Mouse (Mus musculus) G1E-ER4 (cell line): ENCODE measurements around the gene Gm9821. TPM values are rescaled to one million over a fixed set of nuclear protein-coding genes. Genes with fewer than 3 reads are reported as not detected.
A peak's percentile ranks its signal among the peaks of the same experiment; 100 is the strongest.

Experiments
- GATA1 ChIP-seq: IDR thresholded peaks from one replicate; pipeline ENCODE4 v1.8.0; 2012; ENCODE audit warnings: low read length, inconsistent platforms
- polyA plus RNA-seq: library from polyadenylated mRNA; stranded (reverse); fragments of >175 nt; gene quantifications from 2 replicates; pipeline ENCODE4 v1.2.3, GENCODE M21; 2012

Gene Gm9821
- polyA plus RNA-seq, 1 experiment = not detected

- no peak for TF ChIP-seq GATA1
Measured at GRCm38 (mm10) chr2:91933471-91933870, 12.0 kb upstream of the Gm9821 start.

- no peak for TF ChIP-seq GATA1
Measured at GRCm38 (mm10) chr2:91934016-91934415, 11.5 kb upstream of the Gm9821 start.

- TF ChIP-seq GATA1 = no peak
Measured at GRCm38 (mm10) chr2:91934826-91935525, 10.5 kb upstream of the Gm9821 start.

DNA sequence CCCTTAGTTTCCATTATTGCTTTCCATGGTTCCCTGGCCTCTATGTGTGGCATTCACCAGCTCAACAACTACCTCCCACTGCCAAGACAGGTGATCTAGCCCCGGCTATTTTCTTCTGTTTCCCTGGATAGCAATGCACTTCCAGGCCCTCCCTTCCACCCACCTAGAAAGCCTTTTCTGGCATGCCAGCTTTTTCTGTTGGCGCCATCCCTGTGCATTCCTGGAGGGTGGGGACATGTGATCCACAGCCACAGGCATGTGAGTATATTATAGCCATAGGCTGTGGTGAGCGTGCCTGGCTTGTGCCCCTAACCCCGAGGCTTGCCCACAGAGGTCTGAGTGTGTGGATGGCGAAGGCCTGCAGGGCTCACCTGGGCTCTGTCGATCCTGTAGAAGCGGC lies 9.3 kb upstream of the Gm9821 start:
- no peak for TF ChIP-seq GATA1

- no peak for TF ChIP-seq GATA1
Measured at GRCm38 (mm10) chr2:91939303-91939935, 6.1 kb upstream of the Gm9821 start.

DNA sequence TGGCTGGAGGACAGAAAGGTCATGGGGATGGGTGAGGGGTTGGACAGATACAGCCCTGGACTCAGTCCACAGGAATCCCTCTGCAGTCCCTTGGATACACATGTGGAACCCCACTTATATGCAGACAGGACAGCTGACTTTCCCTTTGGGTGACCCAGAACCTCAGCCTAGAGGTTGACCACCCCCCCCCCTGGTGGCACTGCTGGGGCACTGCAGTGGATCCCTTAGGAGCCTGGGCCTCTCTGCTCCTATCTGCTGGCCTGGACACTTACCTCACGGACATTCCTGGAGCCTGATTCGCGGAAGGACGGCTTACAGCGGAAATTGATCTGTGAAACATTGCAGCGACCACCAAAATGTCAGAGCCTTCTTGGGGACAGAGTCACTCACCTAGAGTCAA lies 3.1 kb upstream of the Gm9821 start:
- TF ChIP-seq GATA1 = no peak

GRCm38 (mm10) chr2:91944170-91944950 lies 1.1 kb upstream of the Gm9821 start:
- no peak for TF ChIP-seq GATA1

- no peak for TF ChIP-seq GATA1
Measured at GRCm38 (mm10) chr2:91946836-91947235, 1.3 kb downstream of the Gm9821 start.

DNA sequence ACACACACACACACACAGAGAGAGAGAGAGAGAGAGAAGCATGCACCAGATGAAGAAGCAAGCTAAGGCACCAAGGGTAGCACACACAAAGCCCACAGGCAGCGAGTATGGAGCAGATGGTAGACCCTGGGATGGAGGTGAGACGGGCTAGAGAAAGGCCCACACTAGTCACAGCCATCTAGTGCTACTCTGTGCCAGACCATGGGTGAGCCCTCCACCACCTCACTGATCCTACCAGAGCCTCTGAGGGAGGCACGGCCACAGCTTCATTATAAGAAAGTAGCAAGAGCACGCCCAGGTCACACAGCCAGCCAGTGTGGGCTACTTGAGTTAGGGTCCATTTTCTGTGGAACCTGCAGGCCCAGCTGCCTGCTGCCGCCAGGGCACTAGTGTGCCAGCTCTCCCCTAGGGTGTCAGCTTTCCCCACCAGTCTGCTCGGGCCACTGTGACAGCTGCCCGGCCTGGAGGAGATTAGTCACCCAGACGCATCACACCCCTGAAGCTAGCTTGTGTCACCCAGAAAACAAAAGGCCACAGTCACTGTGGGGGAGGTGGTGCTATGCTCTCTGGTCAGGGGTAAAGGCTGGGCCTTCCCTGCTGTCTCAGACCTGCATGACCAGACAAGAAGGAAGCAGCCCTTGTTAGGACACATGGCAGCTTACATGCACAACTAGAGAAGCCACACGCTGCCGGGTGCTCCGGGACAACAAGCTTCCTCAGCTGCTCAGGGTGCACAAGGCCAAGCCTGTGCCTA lies 2.1 kb downstream of the Gm9821 start:
- TF ChIP-seq GATA1 = no peak

GRCm38 (mm10) chr2:91948151-91948509 lies 2.6 kb downstream of the Gm9821 start:
- TF ChIP-seq GATA1 = peak; percentile 84

DNA sequence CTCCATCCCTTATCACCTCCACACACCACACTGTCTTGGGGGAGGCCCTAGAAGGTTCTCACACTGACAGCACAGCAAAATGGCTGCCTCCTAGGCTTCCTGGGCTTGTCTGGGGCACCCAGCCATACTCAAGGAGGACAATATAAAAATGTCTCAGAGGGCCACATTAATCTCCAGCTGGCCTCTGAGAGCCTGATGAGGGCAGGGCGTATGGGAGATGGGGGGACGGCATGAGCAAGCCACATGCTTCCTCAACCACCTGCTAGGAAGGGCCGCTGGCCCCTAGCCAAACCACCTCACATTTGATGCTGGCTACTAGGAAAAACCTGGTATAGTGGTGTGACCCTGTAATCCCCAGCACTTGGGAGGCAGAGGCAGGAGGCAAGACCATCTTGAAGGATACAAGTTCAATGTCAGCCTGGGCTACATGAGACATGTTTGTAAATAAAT lies 3.3 kb downstream of the Gm9821 start:
- no peak for TF ChIP-seq GATA1

- TF ChIP-seq GATA1 = no peak
Measured at GRCm38 (mm10) chr2:91949411-91950274, 4.1 kb downstream of the Gm9821 start.

DNA sequence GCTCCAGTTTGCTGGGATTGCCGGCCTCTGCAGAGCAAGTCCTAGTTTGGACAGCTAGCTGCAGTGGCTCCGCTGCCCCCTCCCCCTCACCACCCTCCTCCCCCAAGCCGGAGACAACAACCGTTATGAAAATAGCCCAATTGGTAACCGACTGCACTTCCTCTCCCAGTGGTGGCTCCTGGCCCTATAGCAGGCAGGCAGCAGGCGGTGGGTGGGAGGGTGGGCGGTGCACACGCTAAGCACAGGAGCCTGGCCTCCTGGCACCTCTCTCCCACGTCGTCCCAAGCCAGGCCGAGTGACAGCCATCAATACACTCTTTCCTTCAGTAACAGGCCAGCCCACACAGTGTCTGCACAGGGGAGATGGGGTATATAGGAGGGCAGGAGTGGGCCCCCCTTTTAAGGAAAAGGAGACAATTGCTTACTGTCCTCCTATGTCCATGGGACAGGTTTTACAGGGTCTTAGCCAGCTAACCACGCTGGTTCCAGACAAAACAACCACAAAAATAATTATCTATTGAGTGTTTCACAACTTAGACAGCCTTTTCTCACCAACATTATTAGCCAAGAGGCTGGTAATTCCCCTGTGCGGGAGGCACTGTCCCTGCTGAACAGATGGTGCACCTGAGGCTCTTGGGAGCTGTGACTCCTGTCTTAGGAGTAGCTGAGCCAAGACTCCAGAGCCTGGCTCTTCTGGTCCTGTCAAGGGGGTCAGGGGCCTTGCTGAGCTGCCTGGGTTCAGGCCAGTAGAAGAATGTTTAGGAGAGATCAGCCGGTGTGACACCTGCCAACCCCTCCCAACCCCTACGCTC lies 5.0 kb downstream of the Gm9821 start:
- TF ChIP-seq GATA1 = no peak

DNA sequence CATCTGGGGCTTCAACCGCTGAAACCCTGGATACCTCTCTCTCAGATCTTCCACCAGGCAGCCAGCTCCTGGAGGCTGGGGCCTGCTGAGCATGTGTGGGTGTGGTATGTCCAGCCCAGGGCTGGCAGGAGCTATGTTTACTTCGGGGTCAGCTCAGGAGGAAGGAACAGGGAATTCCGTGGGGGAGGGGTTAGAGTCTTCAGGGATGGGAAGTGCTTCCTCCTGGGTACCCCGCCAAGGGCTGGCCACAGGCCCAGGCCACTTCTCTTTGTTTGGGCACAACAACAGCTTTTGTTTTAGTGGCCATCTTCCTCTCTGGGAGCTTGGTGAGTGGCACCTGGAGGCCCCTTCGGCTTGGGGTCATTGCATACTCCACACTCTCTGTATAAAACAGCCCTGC lies 8.3 kb downstream of the Gm9821 start:
- no peak for TF ChIP-seq GATA1
